Mouse (Mus musculus): ENCODE measurements around the gene Gm813.

Gene Gm813

GRCm38 (mm10) chr16:58604680-58605079, 12.1 kb downstream of the Gm813 start:
- DNase-seq (ENCODE audit: low read depth), result no peak

DNA sequence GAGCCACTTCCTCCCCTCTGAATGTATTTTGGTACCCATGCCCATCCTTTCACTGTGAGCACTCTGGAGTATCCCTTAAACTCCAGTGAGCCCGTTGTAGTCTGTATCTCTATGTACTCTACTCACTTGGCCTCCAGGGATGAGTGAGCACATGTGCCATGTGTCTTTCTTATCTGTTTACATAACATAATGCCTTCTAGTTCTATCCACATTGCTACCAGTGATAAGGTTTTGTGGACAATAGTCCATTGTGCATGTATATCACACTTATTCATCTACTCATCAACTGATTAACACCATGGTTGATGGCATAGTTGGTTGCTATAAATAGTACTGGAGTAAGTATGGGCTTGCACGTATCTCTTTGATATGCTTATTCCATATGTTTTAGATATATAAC, 12.9 kb downstream of the Gm813 start:
- no peak for DNase-seq (ENCODE audit: low read depth)

DNA sequence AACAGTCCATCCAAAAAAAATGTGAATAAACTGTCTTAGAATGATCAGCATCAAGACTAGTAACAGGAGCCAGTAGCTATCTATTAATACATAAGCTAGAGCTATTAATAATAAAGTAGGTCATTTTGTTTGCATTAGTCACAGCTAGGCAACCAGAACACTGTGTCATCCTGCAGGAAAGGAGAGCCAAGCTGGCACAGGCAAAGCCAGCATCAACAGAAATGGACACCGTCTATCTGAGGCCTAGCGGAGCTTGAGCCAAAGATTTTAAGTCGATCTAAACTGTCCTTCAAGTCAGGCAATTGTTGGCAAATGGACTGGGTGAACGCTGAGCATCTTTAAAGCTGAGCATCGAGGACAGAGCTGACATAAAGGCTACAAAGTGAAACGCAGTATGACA, 15.9 kb downstream of the Gm813 start:
- DNase-seq (ENCODE audit: low read depth), result no peak

GRCm38 (mm10) chr16:58591299-58591698, 25.5 kb downstream of the Gm813 start:
- no peak for DNase-seq (ENCODE audit: low read depth)

GRCm38 (mm10) chr16:58589444-58589843, 27.3 kb downstream of the Gm813 start:
- no peak for DNase-seq (ENCODE audit: low read depth)

DNA sequence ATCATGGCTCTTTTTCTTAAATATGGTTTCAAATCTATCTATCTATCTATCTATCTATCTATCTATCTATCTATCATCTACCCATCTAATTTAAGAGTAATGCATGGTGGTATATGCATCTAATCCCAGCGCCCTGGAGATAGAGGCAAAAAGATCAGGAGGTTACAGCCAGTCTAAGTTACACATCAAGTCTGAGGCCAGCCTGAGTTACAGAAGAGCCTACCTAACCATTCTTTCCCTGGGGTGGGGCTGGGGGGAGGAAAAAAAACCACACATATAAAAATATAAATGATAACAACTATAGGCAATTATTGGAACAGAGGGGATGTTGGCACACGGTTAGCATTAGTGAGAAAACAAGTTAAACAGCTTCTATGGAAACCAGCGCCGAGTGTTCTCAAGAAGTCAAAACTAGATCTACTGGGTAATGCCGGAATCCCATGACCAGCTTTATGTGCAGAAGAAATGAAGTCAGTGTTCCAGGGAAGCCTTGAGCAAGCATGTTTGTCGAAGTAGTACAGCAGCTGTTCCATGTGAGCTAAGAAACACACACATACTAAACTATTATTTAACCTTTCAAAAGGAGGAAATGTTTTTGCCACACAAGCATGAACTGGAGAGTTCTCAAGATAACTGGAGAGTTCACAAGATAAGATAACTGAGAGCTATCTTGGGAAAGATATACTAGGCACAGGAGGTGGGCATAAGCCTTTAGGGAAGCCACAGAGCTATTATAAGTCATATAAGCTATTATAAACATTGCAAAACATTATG, 42.6 kb downstream of the Gm813 start:
- DNase-seq (ENCODE audit: low read depth), result no peak

GRCm38 (mm10) chr16:58570694-58571264, 46.0 kb downstream of the Gm813 start:
- no peak for DNase-seq (ENCODE audit: low read depth)
